Mouse (Mus musculus) left cerebral cortex, adult 18-20 months (tissue): Measurements from ENCODE around the gene Reep3. TPM values are rescaled to one million over a fixed set of nuclear protein-coding genes. Genes with fewer than 3 reads are reported as not detected.
"Not testable (repeated sequence)": the region's sequence is repeated elsewhere in the genome, so short reads cannot be mapped to it uniquely, and the experiment has no call there.

ENCODE experiments used
- DNase-seq, 2 experiments: peaks; one replicate each; pipeline ENCODE4 v3.0.0; 2021 to 2022; ENCODE audit warnings: low spot score in 2 of 2, mixed read lengths in 1 of 2
- long read RNA-seq, 2 experiments: library from polyadenylated mRNA; stranded (forward); transcript quantifications; one replicate each; pipeline ENCODE4 v2.0.0; 2021
- total RNA-seq, 2 experiments: library from RNA; stranded (reverse); gene quantifications; 2 replicates each; pipeline ENCODE4 v1.2.3; 2021

Reep3 gene
- 10 to 100 TPM; 16.6 to 17.1 TPM for total RNA-seq
- long read RNA-seq, experiment 1, full-length matches to known transcripts: 7 of 10 reads
- long read RNA-seq, experiment 1, partial matches to known transcripts: 0 of 10 reads
- long read RNA-seq, experiment 1, other reads (novel, unspliced or antisense): 3 of 10 reads
- long read RNA-seq, experiment 2, full-length matches to known transcripts: 3 of 6 reads
- long read RNA-seq, experiment 2, partial matches to known transcripts: 0 of 6 reads
- long read RNA-seq, experiment 2, other reads (novel, unspliced or antisense): 3 of 6 reads

DNA sequence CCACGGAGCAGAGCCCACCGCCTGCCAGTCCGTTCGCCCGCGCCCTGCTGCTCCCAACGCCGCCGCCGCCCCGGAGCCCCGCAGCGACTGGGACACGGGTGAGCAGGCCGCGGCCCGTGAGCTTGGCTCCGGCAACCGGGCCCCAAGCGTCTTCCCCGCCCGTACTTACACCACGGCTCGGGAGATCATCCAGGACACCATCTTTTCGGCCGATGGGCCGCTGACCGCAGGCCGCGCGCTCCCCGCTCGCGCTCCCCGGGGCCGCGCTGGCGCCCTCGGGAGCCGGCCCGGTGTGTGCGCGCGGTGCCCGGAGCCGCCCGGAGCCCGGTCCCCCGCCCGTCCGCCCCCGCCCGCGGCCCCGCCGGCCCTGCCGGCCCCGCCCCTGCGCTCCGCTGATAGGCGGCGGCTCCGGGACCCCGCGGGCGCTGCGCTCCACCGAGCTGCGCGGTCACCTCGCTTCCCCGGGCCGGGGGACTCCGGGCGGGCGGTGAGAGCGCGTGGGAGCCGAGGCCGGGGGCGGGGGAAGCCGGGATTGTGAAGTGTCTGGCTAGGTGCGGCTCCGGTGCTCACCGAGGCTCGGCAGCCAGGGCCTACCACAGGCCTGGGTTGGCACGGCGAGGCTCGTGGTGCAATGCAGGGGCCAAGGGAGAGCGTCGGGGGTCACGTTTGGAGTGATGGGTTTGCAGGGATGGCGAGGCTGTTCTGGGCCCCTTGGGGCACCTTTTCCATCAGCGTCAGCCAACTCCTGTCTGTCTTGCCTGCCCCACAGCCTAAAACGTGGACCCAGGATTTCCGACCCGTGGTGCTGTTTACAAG, at the start of gene Reep3:
Gene Reep3, minus strand, starts transcription at position 325 of the 816 bp plus-strand sequence.
- DNase-seq: peak; percentile 59 to 73

DNA sequence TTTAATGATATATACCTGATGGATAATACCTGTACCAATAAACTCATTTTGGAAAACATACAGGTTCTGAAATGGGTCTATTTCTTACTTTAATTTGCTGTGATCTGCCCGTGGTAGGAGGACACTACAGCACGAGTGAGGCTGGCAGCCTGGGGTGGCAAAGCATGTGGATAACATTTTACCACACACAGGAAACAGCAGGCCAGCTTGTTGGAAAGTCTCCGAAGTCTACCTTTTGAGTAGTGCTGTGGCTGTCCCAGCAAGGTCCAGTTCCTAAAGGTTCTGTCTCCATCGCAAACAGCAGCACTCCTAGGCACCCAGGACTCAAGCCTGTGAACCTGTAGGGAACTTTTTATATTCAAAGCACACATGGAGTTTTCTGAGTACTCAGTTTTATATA, 48.9 kb upstream of the Reep3 start:
- no peak for DNase-seq

DNA sequence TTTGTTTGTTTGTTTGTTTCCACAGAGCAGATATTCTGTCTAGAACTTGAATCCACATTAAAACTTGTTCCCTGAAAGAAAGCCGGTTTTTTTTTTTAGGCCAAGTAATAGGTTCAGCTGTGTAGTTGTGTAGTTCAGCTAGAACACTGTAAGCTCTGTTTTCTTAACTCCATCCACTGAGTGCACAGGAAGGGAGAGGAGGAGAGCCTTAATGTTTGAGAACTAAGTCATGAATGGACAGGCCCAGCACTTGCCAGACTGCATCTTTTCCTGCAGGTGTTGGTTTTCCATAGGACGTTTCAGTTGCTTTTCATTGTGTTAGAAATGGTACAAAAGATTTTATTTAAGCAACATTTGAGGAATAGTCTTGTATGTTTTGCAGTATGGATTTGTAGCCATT, 47.5 kb upstream of the Reep3 start:
- no peak for DNase-seq

DNA sequence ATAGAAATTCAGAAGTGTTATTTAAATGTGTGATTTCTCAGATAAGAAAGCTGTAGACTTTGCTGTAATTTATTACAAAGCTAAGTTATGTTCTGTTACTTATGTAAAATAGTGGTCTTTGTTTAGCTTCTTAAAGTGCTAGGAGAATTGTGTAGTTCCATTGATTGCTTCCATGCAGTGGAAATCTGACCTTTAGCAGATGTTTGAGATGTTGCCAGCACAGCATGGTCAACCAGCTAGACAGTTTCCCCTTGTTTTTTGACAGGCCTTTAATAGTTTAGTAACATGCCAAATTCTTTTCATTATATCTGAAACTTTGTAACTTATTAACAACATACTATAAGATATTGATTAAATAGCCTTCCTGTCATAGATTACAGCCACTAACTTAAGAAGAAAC, 46.9 kb upstream of the Reep3 start:
- no peak for DNase-seq

DNA sequence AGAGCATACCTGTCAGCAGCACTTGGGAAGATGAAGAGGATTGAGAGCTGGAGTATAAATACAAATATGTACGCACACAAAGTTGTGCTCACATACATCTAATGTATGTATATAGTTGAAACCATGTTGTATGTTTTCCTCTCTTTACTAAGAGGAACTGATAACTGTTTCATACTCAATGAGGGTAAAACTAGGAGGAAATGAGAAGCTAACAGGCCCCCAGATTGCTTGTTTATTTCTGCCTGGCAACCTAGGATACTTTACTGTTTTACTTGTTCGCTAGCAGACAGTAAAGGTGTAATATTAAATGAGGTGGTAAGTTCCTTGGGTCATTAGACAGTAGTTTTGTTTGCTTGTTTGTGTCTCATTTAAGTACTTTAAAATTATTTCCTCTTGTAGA, 40.7 kb upstream of the Reep3 start:
- DNase-seq: no peak

DNA sequence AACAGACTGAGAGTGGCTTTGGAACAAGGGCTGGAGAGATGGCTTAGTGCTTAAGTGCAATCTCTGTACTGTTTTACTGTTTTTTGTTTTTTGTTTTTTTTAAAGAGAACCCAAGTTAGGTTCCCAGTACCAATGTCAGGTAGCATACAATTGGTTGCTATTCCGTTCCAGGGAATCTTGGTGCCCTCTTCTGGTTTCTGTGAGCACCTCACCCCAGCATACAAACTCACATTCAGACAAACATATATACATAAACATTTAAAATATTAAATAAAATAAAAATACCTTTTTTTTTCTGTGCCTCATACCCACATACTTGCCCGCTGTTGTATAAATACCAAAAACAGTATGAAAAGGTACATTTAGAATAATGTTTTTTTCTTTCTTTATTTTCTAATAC, 37.6 kb upstream of the Reep3 start:
- no peak for DNase-seq

DNA sequence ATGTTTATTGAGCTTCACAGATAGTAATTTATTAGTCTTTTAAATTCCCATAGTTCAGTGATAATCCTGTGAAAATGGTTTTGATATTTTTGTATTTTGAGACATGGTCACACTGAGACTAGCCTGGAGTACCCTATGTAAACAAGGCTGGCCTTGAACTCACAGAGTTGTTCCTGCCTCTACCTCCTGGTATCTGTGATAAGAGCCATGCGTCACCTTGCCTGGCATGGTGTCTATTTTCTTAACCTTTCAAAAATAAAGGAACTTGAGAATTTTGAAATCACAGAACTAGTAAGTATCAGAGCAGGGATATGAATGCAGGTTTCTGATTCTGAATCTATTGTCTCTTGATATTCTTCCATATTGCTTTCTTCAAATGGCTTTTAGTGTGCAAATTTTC, 35.0 kb upstream of the Reep3 start:
- DNase-seq: no peak

DNA sequence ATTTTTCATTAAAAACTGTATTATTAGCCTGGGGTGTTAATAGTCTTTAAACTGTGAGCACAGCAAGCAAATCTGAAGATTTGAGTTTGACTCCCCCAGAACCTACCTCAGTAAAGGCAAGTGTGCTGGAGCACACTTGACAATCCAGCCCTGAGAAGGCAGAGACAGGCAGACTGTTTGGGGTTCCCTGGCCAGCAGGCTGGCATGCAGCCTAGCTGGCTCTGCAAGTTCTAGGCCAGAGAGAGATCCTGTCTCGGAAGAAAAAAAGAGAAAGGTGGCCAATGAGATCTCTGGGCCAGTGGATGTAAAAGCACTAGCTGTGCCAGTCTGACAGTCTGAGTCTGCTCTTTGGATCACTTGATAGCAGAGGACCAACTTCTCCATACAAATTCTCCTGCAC, 32.8 kb upstream of the Reep3 start:
- no peak for DNase-seq

DNA sequence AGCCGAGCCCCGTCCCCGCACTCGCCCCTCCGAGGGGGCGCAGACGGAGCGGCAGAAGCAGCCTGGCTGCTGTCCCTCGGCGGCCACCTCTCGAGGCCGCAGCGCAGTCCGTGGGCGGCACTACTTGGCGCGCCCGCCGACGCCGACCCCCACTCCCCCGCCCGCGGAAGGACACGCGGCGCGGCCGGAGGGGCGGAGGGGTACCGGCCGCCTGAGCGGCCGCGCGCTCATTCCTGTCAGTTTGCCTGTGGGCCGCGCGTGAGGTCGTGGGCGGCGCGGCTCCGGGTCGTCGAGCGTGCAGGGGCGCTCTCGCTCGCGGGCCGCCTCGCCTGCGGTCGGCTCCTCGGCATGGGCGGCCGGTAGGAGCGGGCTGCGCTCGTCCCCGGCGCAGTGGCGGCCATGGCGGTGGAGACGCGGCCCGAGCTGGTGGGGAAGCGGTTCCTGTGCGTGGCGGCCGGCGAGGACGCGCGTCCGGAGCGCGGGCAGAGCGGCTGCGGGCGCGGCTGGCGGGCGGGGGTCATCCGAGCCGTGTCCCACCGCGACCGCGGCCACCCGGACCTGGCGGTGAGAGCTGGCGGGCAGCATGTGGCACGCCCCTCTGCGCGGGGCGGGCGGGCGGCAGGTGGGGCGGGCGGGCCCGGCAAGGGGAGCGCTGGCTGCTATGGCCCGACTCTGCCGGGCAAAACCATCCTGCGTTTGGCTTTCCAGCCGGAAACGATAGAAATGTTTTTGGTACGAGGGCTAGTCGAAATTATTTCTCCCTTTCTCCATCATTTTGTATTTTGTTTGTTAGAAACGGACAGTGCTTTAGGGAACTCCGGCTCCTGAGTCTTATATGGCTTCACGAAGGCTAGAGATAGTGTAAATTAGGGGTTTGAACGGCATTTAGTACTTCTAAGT, 30.4 kb upstream of the Reep3 start:
- peak in 1 of 2 experiments; percentile 54 for DNase-seq

DNA sequence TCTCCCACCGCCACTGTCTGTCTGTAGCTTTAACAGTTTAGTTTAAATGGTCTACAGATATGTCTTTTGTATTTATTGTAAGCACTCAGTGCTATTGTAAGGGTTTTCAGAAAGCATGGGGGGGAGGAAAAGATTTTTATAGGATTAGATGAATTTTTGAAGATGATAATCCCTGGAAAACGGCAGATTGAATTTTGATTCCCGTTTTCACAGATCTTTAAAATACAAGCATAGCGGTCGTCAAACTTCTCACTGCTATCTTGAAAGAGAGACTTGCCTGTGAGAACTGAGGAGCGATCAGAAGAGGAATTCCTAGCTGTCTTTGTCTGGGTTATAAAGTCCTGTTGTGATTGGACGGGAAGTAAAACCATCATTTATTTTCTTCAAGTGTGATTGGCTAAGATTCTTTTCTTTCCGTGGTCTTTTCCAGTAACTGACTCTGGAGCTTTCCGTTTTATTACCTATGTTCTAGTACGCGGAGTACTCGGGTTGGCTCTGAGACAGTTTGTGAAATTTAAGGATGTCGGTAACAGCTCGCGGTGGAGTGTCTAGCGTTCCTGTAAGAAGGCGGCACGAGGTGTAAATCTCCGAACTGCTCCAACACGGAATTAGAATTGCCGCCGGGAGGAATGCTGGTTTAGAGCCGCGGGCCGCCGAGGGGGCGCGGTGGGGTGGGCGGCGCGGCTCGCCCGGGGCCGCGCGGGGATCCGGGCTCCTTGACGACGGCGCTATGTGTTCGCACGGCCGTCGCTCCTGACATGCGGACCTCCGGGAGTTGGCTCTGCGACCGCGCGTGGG, 29.5 kb upstream of the Reep3 start:
- DNase-seq: peak; percentile 64 to 77

DNA sequence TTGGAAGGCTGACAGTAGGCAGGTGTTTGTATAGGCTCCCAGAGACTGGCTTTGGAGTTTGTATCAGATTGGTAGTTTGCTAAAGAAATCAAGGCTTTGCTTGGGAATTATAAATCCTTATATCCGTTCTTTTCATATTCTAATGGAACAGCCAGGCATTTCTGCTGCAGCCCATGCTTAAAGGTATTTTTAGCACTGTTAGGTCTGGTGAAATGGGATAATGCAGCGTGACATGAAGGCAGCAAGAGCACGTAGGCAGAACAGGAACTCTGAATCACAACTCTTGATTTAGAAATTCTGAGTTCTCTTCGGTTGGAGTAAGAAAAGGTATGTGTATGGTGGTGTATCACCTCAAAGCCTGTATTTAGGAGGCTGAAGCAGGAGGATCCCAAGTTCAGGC, 27.4 kb upstream of the Reep3 start:
- DNase-seq: no peak

DNA sequence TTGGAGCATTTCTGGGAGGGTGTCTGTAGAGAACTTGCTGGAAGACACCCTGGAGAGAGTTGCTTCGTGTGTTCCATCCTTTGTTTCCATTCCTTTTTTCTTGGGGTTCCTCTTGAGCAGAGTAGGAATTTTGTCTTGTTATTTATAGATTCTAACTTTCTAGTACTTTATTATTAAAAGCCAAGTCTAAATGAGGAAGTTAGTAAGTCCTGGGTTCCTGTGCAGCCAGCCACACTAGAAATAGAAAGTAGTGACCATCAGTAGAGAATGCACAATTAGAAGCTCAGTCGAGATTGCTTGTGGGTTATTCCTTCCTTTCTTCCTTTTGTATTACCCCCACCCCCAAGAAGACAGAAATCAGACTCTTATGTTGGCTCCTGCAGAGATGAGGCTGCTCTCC, 27.0 kb upstream of the Reep3 start:
- DNase-seq: no peak

DNA sequence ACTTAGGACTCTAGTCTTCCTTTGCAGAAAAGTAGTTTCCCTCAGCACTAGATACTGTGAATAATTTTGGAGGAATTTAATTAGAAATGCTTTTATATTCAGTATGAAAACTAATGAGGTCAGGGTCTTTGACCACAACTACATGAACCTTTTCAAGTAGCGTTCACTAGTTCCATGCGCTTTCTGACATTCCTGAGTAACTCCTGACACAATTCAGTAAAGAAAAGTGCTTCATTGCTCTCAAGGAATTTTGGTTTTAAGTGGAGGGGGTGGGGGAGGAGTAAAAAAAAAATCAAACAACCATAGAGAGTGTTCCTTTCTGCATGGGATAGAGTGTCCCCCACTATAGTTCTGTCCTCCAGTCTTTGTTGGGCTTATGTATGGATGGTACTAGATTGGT, 23.9 kb upstream of the Reep3 start:
- DNase-seq: no peak

DNA sequence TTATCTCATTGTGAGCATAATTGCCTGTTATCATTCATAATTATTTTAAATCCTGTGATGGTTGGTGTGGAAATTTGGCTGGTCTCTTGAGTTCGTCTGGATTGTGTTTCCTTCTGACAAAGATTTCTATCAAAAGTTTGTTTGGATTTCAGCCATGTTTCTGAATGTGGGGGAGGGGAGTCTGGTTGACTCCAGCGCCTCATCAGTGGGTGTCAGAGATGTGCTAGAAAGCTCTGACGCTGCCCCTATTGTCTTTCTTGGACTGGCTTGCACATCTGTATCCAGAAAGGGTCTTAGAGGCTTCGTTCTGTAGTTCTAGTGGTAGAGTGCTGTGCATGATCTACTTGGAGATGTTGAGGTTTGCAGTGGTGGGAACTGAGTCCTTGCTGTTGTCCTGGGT, 23.4 kb upstream of the Reep3 start:
- DNase-seq: no peak

DNA sequence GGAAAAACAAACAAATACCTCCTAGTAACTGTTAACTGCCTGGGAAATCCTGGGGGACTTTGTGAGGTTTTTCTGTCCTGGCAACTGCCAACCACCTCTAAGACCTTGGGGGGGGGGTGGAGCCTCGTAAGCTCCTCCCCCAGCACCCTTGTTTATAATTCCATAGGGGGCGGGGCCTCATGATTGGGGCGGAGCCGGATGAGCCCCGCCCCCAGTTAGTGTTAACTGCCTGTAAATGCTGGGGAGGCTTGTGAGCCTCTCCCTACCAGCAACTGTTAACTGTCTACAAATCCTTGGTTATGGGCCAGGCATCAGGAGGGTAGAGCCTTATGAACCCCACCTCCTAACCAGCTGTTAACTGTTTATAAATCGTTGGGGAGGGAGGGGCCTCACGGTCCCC, 22.5 kb upstream of the Reep3 start:
- DNase-seq: no peak

DNA sequence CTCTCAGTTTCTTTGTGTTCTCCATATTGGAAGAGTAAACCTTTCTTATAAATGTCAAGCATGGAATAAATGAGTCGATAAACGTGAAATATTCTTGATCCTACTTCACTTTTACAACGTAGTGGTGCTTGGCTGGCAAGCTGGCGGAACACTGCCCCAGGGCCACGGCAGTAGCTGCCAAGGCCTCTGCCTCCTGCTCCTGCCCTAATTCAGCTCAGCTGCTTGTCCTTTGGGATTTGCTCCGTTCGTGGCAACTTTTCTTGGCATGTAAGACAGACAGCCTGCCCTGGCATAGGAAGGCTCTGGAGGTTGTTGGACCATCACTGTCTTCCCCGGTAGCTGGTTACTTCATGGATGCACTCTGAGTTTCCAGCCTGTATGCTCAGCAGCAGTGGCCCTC, 19.5 kb upstream of the Reep3 start:
- no peak for DNase-seq

DNA sequence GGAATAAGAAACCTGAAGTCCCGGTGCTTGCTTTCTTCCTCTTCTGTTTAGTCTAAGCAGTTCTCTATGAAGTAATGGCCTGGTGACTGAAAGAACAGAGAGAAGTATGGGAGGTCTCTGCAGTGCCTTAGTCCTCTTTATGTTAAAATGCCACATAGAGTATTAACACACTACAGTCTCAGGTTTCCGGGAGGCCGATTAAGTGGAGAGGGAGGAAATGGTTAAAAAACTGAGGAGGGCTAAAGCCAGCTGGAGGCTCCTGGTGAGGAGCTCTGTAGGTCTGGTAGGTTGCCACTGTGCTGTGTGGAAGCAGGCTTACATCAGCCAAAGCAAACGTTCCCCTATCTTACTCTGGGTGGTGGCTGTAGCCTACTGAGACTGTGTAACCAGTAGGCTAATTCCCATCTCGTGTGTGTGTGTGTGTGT, 18.9 kb upstream of the Reep3 start:
- no peak for DNase-seq

DNA sequence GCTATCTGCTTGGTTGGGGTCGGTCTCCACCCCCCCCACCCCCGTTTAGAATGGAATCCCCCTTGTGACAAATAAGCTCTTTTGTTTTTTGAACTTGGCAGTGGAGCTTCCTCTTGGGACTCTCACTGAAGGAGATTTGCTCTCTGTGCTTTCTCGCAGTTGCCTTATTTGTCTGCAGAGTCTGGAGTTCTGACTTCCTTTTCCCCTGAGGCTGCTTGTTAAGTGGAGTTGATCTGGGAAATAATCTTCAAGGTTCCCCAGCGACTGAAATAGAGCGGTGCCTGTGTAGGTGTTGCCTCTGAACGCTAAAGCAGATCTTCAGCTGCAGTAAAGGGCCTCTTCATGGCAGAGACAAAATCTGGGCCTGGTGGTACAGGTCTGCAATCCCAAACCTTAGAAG, 18.4 kb upstream of the Reep3 start:
- no peak for DNase-seq

DNA sequence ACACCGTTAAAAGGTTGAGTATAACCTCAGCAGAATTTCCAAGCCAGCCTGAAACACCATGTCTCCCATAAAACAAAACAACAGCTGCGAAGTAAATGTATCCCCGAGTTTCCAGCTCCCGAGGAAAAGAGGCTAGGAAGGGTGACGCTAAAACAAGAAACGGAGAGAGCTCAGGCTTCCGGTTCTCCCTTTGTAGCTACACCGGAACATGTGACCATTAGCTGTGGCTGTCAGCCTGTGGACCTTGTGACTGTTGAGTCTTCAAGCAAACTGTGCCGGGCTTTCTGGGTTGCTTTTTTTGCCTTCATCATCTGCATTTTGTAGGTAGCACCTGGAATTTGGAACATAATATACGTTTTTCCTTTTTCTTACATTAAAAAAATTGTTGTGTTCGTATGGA, 17.1 kb upstream of the Reep3 start:
- no peak for DNase-seq

DNA sequence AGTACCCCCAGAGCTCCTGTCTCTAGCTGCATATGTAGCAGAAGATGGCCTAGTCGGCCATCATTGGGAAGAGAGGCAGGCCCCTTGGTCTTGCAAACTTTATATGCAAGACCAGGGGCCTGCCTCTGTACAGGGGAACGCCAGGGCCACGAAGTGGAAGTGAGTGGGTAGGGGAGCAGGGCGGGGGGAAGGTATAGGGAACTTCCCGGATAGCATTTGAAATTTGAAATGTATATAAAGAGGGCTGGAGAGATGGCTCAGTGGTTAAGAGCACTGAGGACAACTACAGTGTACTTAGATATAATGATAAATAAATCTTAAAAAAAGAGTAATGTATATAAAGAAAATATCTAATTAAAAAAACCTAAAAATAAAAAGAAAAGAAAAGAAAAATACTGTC, 16.2 kb upstream of the Reep3 start:
- DNase-seq: not testable (repeated sequence)

DNA sequence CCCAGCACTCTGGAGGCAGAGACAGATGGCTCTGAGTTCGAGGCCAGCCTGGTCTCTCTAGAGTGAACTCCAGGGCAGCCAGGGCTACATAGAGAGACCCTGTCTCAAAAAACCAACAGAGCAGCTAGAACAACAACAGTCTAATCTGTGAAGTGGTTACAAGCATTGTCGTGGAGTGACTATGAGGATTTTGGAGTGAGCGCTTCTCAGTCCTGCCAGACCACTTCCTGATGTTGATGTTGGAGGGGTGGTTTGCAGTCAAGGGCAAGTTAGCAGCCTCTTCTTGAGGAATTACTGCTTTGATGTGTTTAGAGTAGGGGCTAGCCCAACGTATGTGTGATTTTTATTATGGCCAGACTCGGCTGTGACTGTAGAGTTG, 15.0 kb upstream of the Reep3 start:
- no peak for DNase-seq
